Mouse (Mus musculus): Measurements from ENCODE around the gene Fam120a.

The Fam120a gene

GRCm38 (mm10) chr13:48966851-48967821, 681 bp downstream of the Fam120a start:
- in situ Hi-C loops (cut with MboI; ENCODE audit: low sequenced_read_pairs), result no loop called here

DNA sequence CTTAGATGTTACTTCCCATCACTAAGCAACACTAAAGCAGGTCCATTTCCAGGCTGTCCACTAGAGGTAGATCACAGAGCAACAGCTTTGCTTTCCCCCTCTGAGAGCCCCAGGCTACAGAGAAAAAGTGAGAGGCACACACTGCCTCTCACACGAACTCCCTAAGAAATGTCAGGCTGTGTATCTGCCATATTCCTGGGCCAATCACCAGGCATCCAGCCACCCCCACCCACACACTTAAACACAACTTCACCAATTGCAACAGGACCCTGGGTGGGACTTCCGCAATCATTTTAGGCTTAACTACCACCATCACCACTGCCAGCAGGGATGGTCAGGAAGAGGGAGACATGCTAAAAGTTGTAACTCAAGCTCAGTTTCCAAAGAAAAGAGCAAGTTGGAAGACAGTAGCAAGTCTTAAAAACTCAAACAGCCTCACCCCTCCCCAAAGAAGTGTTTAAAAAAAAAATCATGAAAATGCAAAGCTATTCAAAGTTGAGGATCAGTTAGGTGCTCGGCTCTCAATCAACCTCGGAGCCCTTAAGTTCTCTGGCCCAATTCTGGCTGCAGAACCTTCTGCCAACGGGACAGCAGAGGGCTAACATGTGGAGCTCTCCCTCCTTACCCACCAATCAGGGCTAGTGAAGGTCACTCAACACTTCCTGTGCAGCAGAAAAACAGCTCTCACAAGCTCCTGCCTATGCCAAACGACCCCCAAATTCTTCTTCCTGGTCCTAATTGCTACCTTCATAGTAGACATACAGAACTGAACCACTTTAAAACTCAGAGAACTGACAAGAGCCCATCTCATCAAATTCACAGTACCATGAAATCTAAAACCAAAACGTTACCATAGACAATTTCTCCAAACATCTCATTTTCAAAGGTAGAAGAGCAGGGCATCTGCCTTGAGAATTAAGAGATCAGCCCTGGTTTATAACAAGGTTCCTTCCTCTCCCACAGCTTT, 2.0 kb downstream of the Fam120a start:
- in situ Hi-C loops (cut with MboI; ENCODE audit: low sequenced_read_pairs), result no loop called here

- in situ Hi-C loops (cut with MboI; ENCODE audit: low sequenced_read_pairs), result no loop called here
Measured at GRCm38 (mm10) chr13:48964850-48965249, 3.0 kb downstream of the Fam120a start.

- in situ Hi-C loops (cut with MboI; ENCODE audit: low sequenced_read_pairs), result no loop called here
Measured at GRCm38 (mm10) chr13:48963111-48963510, 4.7 kb downstream of the Fam120a start.

DNA sequence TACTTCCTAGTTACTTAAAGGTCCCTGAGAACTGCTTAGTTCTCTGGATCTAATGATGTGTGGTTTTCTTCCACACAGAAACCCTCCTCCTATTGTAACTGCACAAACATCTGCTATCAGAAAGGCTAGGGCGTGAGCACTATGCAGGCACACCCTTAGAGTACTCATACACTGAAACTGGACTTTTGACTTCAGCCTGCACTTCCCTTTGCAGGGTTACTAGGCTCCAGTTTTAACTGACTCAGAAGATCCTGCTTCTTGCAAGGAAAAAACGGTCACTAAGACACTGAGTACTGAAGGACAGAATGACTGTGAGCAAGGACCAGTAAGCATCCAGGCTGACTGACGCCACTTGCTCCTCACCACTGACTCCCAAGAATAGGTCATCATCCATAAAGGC, 5.3 kb downstream of the Fam120a start:
- in situ Hi-C loops (cut with MboI; ENCODE audit: low sequenced_read_pairs), result no loop called here

- in situ Hi-C loops (cut with MboI; ENCODE audit: low sequenced_read_pairs), result no loop called here
Measured at GRCm38 (mm10) chr13:48958608-48959007, 9.2 kb downstream of the Fam120a start.

DNA sequence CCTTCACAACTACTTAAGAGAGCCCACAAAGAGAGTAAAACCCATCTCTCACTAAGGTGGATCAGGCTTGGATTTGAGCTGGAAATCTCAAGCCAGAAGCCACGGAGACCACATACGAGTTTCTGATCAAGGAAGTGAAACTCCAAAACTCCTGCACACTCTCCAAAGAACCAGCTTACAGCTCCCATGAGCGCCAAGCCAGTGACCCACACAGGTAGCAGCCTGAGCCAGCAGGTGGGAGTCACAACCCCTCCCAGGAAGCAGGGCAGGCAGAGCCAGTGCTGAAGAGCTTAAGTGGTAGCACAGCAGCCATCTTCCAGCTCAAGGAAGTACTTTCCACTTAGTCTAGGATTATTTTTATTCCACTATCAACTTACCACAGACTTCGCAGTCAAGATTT, 13.0 kb downstream of the Fam120a start:
- in situ Hi-C loops (cut with MboI; ENCODE audit: low sequenced_read_pairs), result no loop called here

- in situ Hi-C loops (cut with MboI; ENCODE audit: low sequenced_read_pairs), result no loop called here
Measured at GRCm38 (mm10) chr13:48950600-48951241, 17.1 kb downstream of the Fam120a start.

DNA sequence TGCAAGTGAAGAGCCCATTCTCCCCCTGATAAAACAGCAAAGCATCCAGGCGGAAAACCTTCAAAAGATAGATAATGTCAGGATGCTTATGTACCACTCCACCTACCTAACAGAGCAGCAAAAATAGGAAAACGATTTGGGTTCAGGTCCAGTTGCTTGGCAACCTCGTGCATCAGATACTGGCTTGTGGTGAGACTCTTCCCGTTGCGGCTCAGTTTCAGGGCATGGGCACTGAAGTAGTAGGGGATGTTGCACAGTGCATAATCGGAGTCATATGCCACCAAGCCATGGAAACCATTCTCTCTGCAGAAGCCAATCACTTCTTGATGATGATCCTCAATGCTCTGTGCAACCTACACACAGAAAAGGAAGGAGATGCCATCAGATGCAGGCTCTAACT, 18.9 kb downstream of the Fam120a start:
- in situ Hi-C loops (cut with MboI; ENCODE audit: low sequenced_read_pairs), result no loop called here

DNA sequence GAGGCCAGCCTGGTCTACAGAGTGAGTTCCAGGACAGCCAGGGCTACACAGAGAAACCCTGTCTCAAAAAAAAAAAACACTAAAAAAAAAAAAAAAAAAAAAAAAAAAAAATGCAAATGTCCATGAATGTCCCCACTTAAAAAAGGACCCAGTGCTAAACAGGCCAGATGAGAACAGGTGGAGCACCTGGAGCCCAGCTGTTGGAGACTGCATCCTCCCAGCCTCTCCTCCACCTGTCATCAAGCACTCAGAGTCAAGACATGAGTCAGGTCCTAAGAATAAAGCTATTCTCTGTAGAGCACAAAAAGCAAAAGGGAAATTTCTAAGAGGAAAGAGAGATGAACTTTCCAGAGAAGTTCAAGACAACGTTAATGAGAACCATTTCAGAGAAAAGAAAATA, 23.2 kb downstream of the Fam120a start:
- in situ Hi-C loops (cut with MboI; ENCODE audit: low sequenced_read_pairs), result no loop called here

DNA sequence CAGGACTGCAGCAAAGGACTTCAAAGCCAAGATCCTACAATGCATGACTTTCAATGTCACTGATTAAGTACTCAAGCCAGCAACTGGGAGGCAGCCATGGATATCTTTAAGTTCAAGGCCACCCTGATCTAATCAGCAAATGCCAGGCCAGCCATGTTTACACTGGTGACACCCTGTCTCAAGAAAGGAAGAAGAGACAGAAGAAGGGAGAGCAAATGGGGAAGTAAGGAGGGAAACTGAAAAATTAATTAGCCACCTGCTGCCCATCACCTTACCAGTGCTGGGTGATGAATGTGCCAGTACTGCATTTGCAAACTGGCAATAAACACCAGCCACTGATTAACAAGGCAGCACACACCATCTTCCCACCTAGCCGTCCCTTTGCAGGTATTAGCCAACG, 25.3 kb downstream of the Fam120a start:
- in situ Hi-C loops (cut with MboI; ENCODE audit: low sequenced_read_pairs), result no loop called here

GRCm38 (mm10) chr13:48941773-48942172, 26.0 kb downstream of the Fam120a start:
- in situ Hi-C loops (cut with MboI; ENCODE audit: low sequenced_read_pairs), result no loop called here

DNA sequence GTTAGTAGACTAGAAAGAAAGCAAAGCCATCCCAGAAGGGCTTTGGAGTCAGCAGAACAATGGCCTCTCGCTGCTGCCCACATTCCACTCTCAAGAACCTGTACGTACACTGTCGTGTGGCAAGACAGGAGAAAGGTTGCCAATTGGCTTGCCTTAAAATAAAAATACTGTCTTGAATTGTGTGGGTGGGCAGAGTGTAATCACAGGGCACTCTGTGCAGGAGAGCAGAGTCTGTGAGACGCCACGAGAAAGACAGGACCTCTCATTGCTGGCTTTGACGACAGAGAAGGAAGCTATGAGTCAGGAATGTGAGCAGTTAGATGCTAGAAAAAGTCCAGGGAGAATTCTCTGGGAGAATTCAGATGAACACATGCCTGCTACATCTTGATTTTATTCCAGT, 33.2 kb downstream of the Fam120a start:
- in situ Hi-C loops (cut with MboI; ENCODE audit: low sequenced_read_pairs), result no loop called here

- in situ Hi-C loops (cut with MboI; ENCODE audit: low sequenced_read_pairs), result no loop called here
Measured at GRCm38 (mm10) chr13:48932692-48933091, 35.1 kb downstream of the Fam120a start.

DNA sequence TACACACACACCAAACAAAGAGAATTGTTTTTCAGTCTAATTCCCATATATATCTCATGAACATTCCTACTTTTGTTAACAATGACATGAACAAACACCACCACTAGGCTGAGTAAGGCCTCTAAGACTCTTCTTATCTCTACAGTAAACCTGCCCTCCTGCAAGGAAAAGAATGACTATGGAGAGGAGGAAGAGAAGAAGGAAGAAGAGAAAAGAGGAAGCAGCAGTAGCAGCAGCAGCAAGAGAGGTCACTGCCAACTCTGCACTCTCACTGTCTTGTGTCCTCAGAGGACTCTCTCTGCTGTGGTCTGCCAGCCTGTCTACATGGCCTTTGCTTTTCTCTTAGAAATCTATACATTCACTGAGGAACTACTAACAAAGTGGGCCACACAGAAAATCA, 36.1 kb downstream of the Fam120a start:
- in situ Hi-C loops (cut with MboI; ENCODE audit: low sequenced_read_pairs), result no loop called here

DNA sequence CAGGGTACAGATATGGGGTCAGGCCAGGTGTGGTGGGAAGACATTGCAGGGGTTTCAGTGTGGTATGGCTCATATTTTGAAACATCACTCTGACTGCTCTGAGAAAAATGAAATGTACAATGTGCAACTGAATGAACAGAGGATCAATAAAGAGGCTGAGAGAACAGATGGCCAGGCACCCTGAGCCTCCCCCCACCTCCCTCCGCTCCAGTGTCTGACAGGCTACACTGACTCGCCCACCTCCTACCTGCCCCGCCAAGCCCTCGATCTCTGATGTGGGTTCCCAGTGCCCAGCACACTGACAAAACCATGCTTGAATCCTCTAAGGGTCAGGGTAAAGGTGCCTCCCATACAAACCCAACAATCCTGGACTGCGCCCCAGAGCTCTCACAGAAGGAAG, 36.6 kb downstream of the Fam120a start:
- in situ Hi-C loops (cut with MboI; ENCODE audit: low sequenced_read_pairs), result no loop called here

DNA sequence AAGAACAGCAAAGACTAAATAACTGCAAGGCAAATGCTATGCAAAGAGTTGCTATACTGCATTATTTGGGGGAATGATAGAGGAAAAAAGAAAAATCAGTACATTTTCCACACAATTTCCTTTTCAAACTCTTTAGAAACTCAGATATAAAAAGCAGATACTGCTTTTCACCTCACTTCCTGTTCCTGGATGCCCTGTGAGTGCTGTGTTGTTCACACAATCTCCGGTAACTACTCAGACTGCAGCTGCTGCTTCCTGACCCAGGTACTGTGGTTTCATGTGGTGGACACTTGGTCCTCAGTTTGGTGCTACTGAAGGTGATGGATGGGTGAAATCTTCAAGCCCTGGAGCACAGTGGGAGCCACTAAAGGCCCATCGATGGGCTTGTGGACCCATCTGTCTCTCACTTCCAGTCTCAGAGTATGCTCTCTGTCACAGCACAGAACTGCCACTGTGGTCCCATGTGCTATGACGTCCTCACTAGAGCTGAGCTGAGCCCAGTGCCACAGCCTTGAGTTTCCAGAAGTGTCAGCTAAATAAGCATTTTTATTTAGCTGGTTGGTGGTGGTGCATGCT, 38.2 kb downstream of the Fam120a start:
- in situ Hi-C loops (cut with MboI; ENCODE audit: low sequenced_read_pairs), result no loop called here

DNA sequence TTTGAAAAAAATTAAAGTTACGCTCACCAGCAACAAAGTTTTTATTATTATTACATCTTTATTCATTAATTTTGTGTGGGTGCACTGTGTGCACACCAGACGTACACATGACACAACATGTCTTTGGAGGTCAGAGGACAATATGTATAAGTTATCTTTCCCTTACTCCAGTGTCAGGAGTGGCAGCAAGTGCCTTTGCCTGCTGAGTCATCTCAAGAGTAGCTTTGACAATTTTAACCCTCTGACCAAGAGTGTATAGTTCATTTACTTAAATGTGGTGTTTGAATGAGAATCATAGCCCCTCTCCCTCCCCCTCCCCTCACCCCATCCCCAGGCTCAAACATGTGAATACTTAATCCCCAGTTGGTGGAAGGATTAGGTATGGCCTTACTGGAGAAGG, 40.2 kb downstream of the Fam120a start:
- in situ Hi-C loops (cut with MboI; ENCODE audit: low sequenced_read_pairs), result no loop called here

- in situ Hi-C loops (cut with MboI; ENCODE audit: low sequenced_read_pairs), result no loop called here
Measured at GRCm38 (mm10) chr13:48922712-48923111, 45.1 kb downstream of the Fam120a start.

- in situ Hi-C loops (cut with MboI; ENCODE audit: low sequenced_read_pairs), result no loop called here
Measured at GRCm38 (mm10) chr13:48921256-48921655, 46.6 kb downstream of the Fam120a start.
